Comparison of ENCODE assay signal across 9 mouse cellular contexts in the genomic region with DNA sequence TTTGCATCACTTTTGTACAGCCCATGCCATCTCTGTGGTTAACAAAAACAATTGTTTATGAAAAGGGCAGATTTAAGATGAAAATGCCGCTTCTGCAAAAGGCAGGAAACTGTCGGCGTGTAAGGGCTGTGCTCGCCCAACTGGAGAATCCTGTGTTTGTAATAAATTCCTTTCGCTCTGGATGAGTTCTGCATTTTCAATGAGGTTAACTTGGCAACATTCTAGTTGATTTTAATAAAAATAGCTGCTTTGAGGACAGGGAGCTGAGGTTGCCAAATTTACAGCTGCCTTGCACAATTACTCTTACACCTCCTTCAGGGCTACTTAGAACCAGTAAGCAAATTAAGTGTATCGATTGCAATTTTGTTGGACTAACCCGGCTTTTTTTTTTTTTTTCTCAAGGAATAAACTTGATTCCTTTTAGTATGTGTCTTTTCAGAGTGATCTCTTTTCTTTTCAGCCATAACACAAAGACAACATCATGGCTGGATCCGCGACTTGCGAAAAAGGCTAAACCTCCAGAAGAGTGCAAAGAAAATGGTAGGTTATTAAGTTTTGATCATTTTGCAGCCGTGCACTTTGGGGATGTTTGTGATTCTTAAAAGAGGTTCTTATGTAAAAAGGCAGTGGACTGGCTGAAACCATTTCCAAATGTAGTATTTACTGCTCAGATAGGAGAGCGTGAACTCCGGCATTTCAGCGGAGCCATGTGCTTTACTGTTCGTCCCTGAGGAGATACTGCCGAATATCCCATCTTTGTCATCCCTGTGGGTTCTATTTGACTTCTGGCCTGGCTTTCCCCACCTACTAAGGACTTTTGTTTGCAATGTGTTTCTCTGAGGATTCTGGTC.
DNase-seq lines count a peak whose midpoint lies in the region; ATAC-seq and TF ChIP-seq lines count a peak whose summit lies in the region.
"Had no signal": no experiment of that assay in that cellular context is flagged by ENCODE, and none has a peak within 500 bp of the region (broad histone marks: within the 10 kb centered on the region; RNA-seq: fewer than 3 reads in every experiment).

No protein-coding gene starts in this region.

- peak overlapping the region; percentile 30 for H3K4me3 ChIP-seq in cerebellum, adult 2 months (replicated peaks; ENCODE audit: insufficient read depth, low read depth, low read length)
- no peak overlapping the region for H3K4me3 ChIP-seq in neural tube, embryonic 12.5 days
- H3K4me3 ChIP-seq: limb, embryonic 12.5 days had no signal

- peak overlapping the region; percentile 34 for H3K4me2 ChIP-seq in neural tube, embryonic 12.5 days (replicated peaks)
- H3K4me2 ChIP-seq: limb, embryonic 12.5 days had no signal

- peak in 1 of 2 experiments; percentile 20 for DNase-seq in cerebellum, adult 2 months
- DNase-seq in left cerebral cortex, adult 11 months (ENCODE audit: low spot score): peak; percentile 41
- DNase-seq in left cerebral cortex, postnatal 36 days (ENCODE audit: low spot score in 2 of 2): no peak
- peak; percentile 35 for DNase-seq in layer of hippocampus, adult 9-10 months (ENCODE audit: low spot score)
- DNase-seq in embryo, embryonic 11 days: no peak

- no peaks in the 10 kb centered on the region for H3K27me3 ChIP-seq in cerebellum, adult 2 months (ENCODE audit: control insufficient read depth, insufficient read depth, low read length)
- no peaks in the 10 kb centered on the region for H3K27me3 ChIP-seq in neural tube, embryonic 12.5 days (replicated peaks)
- H3K27me3 ChIP-seq: limb, embryonic 12.5 days had no signal

- H3K4me1 ChIP-seq in cerebellum, adult 2 months (ENCODE audit: control insufficient read depth, insufficient read depth, low read length): no peaks in the 10 kb centered on the region
- H3K4me1 ChIP-seq in neural tube, embryonic 12.5 days: peaks cover 3% of the 10 kb centered on the region; the same call in 1 of the 2 replicates
- H3K4me1 ChIP-seq: limb, embryonic 12.5 days had no signal

- intact Hi-C loops in left cerebral cortex, postnatal 36 days (cut with DNase I): loop anchor here (10.0 kb wide), 1 partner anchor 227 kb away; no protein-coding TSS in a partner anchor

- no peaks in the 10 kb centered on the region for H3K36me3 ChIP-seq in neural tube, embryonic 12.5 days
- H3K36me3 ChIP-seq: limb, embryonic 12.5 days had no signal

- no peak overlapping the region for H3K9ac ChIP-seq in neural tube, embryonic 12.5 days
- H3K9ac ChIP-seq: limb, embryonic 12.5 days had no signal

- H3K9me3 ChIP-seq in neural tube, embryonic 12.5 days: no peaks in the 10 kb centered on the region
- H3K9me3 ChIP-seq: limb, embryonic 12.5 days had no signal

- no peak for ATAC-seq in cerebellum, adult (ENCODE audit: insufficient number of reproducible peaks, low FRiP score, low TSS enrichment)
- ATAC-seq in neural tube, embryonic 12.5 days (ENCODE audit: low FRiP score, low read depth): 0 out of 2 replicates have a peak, but pooled peaks have one; percentile 39
- no peak for ATAC-seq in erythroblast, adult 5-6 weeks (replicated peaks; ENCODE audit: low FRiP score, poor library complexity, severe bottlenecking)

- H3K27ac ChIP-seq in cerebellum, adult 2 months (ENCODE audit: insufficient read depth, low read length): no peak overlapping the region
- H3K27ac ChIP-seq in neural tube, embryonic 12.5 days: no peak overlapping the region
- H3K27ac ChIP-seq: limb, embryonic 12.5 days had no signal

- no peak for TF ChIP-seq CTCF in cerebellum, adult 2 months (IDR thresholded peaks at IDR 0.05; ENCODE audit: borderline replicate concordance, insufficient read depth, low read depth, low read length)

- 44% methylated on average over 16 of the region's 16 CpGs for WGBS in cerebellum, adult 2 months
- 51% methylated on average over 16 of the region's 16 CpGs for WGBS in neural tube, embryonic 12.5 days

- TF ChIP-seq POLR2A in cerebellum, adult 2 months (IDR thresholded peaks at IDR 0.05; ENCODE audit: borderline replicate concordance, insufficient read depth, low read length): no peak

Comparison
In these comparisons a context has a peak if more than half of its experiments do, and no peak if none do; other contexts are left out.
1. DNase-seq: peak in left cerebral cortex, adult 11 months (single experiment) and layer of hippocampus, adult 9-10 months (single experiment); none in left cerebral cortex, postnatal 36 days (0 of 2) and embryo, embryonic 11 days (single experiment).